Mouse (Mus musculus) C2C12 (cell line): Measurements from ENCODE around the gene Emc8. TPM values are rescaled to one million over a fixed set of nuclear protein-coding genes. Genes with fewer than 3 reads are reported as not detected.

ENCODE experiments used
- H3K27me3 ChIP-seq: one replicate; pipeline ENCODE4 v1.6.1; 2011; ENCODE audit not compliant: control insufficient read depth, insufficient read depth, insufficient read length
- H3K36me3 ChIP-seq: one replicate; pipeline ENCODE4 v1.6.1; 2011; ENCODE audit not compliant: control insufficient read depth, insufficient read depth
- H3K4me3 ChIP-seq: one replicate; pipeline ENCODE4 v1.5.1; 2011; ENCODE audit warnings: mild to moderate bottlenecking, control low read depth; ENCODE audit not compliant: poor library complexity, insufficient read depth, severe bottlenecking
- H3K79me2 ChIP-seq: one replicate; pipeline ENCODE4 v1.6.1; 2011; ENCODE audit not compliant: control insufficient read depth, insufficient read depth
- H3K79me3 ChIP-seq: one replicate; pipeline ENCODE4 v1.6.1; 2011; ENCODE audit warnings: low read depth, control low read depth
- H3ac ChIP-seq: one replicate; pipeline ENCODE3; 2011; ENCODE audit warnings: low read depth; ENCODE audit not compliant: control insufficient read depth, insufficient read length
- CEBPB ChIP-seq: IDR thresholded peaks from one replicate; pipeline ENCODE4 v1.6.1; 2011; ENCODE audit warnings: low read depth, mild to moderate bottlenecking, control low read depth, moderate library complexity
- CTCF ChIP-seq: IDR thresholded peaks from one replicate; pipeline ENCODE4 v1.5.1; 2011; ENCODE audit not compliant: control insufficient read depth, insufficient read depth, insufficient read length
- FOSL1 ChIP-seq: IDR thresholded peaks from one replicate; pipeline ENCODE4 v1.8.0; 2011; ENCODE audit warnings: mild to moderate bottlenecking, low read length; ENCODE audit not compliant: poor library complexity, insufficient read depth, severe bottlenecking
- MAX ChIP-seq: IDR thresholded peaks from one replicate; pipeline ENCODE4 v1.6.1; 2011; ENCODE audit warnings: mild to moderate bottlenecking, control low read depth
- MYOD1 ChIP-seq: IDR thresholded peaks from one replicate; pipeline ENCODE4 v1.6.1; 2011; ENCODE audit warnings: low read depth; ENCODE audit not compliant: control insufficient read depth, insufficient read length
- MYOG ChIP-seq: IDR thresholded peaks from one replicate; pipeline ENCODE4 v1.6.1; 2011; ENCODE audit not compliant: control insufficient read depth, insufficient read length; ENCODE audit errors: extremely low read depth
- USF1 ChIP-seq: IDR thresholded peaks from one replicate; pipeline ENCODE4 v1.6.1; 2011; ENCODE audit warnings: low read depth, mild to moderate bottlenecking, control low read depth, moderate library complexity
- polyA plus RNA-seq: library from polyadenylated mRNA; unstranded; fragments of >200 nt; fragmentation: generic; extraction: Trizol; gene quantifications from one replicate; pipeline ENCODE4 v1.2.1, GENCODE M21; 2012; ENCODE audit warnings: missing spikeins

Gene Emc8
- polyA plus RNA-seq, 1 experiment: 240 TPM

DNA sequence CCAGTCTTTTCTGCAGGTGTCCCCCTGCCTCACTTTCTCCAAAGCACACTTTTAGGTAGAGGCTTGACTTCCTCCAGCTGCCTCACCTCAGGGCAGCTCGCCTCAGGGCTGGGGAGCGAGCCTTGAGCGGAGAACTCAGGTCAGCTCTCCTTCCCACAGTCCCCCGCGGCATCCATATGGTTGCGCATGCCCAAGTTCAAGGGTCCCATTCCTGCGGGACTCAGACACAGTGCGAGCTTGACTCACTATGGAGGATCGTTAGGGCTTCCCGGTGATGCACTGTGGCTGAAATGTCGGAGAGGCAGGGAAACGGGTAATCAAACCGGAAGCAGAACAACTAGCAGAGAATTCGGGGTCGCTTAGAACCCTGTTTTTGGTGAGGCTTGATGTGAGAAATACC is 36.8 kb upstream of the Emc8 start:
- Histone ChIP-seq H3ac (no peak overlapping the region), H3K4me3 (no peak overlapping the region), H3K79me2 (no peaks in the 10 kb centered on the region), H3K36me3 (no peaks in the 10 kb centered on the region), H3K27me3 (peaks cover 71% of the 10 kb centered on the region), H3K79me3 (no peaks in the 10 kb centered on the region)
- no peak for TF ChIP-seq USF1
- no peak for TF ChIP-seq MYOG
- TF ChIP-seq FOSL1: no peak
- TF ChIP-seq MYOD1: no peak
- TF ChIP-seq CEBPB: no peak
- no peak for TF ChIP-seq MAX
- no peak for TF ChIP-seq CTCF

- Histone ChIP-seq H3K79me2 (no peaks in the 10 kb centered on the region), H3ac (no peak overlapping the region), H3K27me3 (peaks cover 72% of the 10 kb centered on the region), H3K36me3 (no peaks in the 10 kb centered on the region), H3K79me3 (no peaks in the 10 kb centered on the region), H3K4me3 (no peak overlapping the region)
- no peak for TF ChIP-seq FOSL1
- TF ChIP-seq USF1: no peak
- TF ChIP-seq CTCF: no peak
- TF ChIP-seq CEBPB: no peak
- TF ChIP-seq MAX: no peak
- TF ChIP-seq MYOG: no peak
- no peak for TF ChIP-seq MYOD1
Measured at GRCm38 (mm10) chr8:120704203-120704602, 35.8 kb upstream of the Emc8 start.

DNA sequence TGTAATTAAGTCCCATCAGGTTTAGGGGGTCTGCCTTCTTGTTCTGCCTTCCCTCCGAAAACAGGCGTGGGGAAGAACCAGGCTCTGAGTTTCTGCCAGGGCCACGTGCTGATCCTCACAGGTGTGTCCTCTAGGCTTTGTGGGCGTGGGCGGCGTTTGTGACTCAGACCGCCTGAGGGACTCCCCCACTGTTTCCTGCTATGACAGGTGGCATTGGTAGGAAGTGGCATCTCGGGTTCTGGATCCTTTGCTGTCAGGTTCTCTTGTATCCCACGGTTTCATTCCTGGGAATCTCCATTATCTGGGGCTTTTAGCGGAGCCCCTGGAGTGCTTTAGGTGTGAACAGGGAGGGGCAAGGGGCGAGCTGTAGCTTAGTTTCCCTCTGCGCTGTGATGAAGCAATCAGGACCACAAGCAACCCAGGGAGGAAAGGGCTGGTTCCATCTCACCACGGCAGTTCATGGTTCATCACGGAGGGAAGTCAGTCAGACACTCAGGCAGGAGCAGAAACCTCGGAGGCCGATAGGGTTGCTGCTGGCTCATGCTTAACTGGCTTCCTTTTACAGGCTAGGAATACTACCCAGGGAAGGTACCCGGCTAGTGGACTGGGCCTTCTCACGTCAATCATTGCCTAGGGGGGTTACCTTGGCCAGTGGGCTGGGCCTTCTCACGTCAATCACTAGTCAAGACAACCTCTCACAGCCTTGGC is 33.5 kb upstream of the Emc8 start:
- H3ac ChIP-seq: no peak overlapping the region
- no peaks in the 10 kb centered on the region for H3K36me3 ChIP-seq
- H3K27me3 ChIP-seq: peaks cover 60% of the 10 kb centered on the region
- TF ChIP-seq CEBPB (no peak), FOSL1 (no peak), MYOG (no peak)
- H3K79me2 ChIP-seq: no peaks in the 10 kb centered on the region
- no peak overlapping the region for H3K4me3 ChIP-seq
- H3K79me3 ChIP-seq: no peaks in the 10 kb centered on the region

DNA sequence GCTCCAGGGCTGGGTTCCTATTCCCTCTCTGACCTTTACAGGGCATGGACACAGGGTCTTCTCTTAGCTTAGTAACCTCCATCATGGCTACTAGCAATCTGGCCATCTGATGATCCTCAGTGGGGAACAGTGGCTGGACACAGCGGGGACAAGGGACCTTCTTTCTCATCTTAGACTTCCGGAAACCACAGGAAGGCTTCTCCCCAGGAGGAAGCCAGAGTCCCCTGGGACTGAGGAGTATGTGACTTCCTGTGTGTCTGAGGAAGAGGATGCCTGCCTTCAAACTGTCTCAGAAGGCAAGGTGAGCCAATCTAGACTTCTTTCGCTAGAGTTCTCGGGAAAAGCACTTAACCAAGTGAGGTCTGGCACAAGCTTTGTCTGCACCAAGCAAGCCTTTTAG is 31.7 kb upstream of the Emc8 start:
- TF ChIP-seq MYOG (no peak), USF1 (no peak), CEBPB (no peak), MYOD1 (no peak), MAX (no peak), FOSL1 (no peak)
- Histone ChIP-seq H3ac (no peak overlapping the region), H3K27me3 (peaks cover 56% of the 10 kb centered on the region), H3K79me2 (no peaks in the 10 kb centered on the region), H3K79me3 (no peaks in the 10 kb centered on the region), H3K36me3 (no peaks in the 10 kb centered on the region), H3K4me3 (no peak overlapping the region)

DNA sequence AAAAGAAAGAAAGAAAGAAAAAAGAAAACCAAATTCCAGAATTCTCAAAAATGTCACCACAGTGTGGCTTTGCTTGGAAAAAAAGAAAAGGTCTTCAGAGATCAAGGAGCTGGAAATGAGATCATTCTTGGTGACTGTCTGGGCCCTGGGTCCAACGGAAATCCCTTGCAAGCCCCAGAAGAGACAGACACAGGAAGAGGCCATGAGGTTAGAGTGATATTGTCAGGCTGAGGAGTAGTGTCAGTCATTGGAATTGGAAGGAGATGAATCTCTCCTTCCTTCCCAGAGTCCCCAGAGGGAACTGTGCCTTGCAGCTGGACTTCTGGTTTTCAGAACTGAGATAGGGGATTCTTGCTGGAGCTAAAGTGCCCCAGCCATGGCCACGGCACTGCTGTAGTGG is 31.2 kb upstream of the Emc8 start:
- no peak overlapping the region for H3K4me3 ChIP-seq
- no peaks in the 10 kb centered on the region for H3K79me2 ChIP-seq
- peaks cover 55% of the 10 kb centered on the region for H3K27me3 ChIP-seq
- H3K36me3 ChIP-seq: no peaks in the 10 kb centered on the region
- no peaks in the 10 kb centered on the region for H3K79me3 ChIP-seq
- no peak overlapping the region for H3ac ChIP-seq
- no peak for TF ChIP-seq MAX
- TF ChIP-seq MYOD1: no peak
- no peak for TF ChIP-seq USF1
- no peak for TF ChIP-seq CTCF
- no peak for TF ChIP-seq MYOG
- no peak for TF ChIP-seq CEBPB
- TF ChIP-seq FOSL1: no peak

DNA sequence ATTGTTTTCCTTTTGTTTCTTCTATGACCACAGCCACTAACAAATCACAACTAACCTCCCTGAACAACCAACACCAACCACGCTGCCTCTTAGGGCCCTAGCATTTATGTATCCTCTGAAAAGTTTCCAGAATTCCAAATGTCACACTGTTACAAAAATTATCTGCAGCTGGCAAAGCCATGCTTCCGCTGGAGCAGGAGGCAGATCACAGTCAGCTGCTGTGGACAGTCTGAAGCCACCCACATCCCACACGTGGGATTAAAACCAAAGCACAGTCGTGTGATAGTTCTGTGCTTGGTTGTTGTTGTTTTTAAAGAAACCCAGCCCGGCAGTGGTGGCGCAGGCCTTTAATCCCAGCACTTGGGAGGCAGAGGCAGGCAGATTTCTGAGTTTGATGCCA is 30.7 kb upstream of the Emc8 start:
- TF ChIP-seq CEBPB (no peak), USF1 (no peak), MYOD1 (no peak), FOSL1 (no peak), CTCF (no peak)
- no peaks in the 10 kb centered on the region for H3K79me3 ChIP-seq
- no peaks in the 10 kb centered on the region for H3K79me2 ChIP-seq
- no peaks in the 10 kb centered on the region for H3K36me3 ChIP-seq
- H3ac ChIP-seq: no peak overlapping the region
- no peak overlapping the region for H3K4me3 ChIP-seq
- H3K27me3 ChIP-seq: peaks cover 55% of the 10 kb centered on the region
